Mouse (Mus musculus) kidney, embryonic 14.5 days (tissue): ENCODE measurements around the gene Dapk2. TPM values are rescaled to one million over a fixed set of nuclear protein-coding genes. Genes with fewer than 3 reads are reported as not detected.

ENCODE experiments used
- ATAC-seq: fragments of 200-750 bp; cut with Nextera tagmentation; 2 replicates; pipeline ENCODE4 v1.8.0; 2017; ENCODE audit warnings: moderate number of reproducible peaks, mild to moderate bottlenecking, moderate TSS enrichment, moderate library complexity; ENCODE audit not compliant: low FRiP score, low TSS enrichment
- H3K27ac ChIP-seq: fragments of 300-500 bp; sonication (generic); 2 replicates; pipeline ENCODE4 v1.5.1; 2014; ENCODE audit warnings: low read depth, mild to moderate bottlenecking, low read length, moderate library complexity, mixed read lengths
- H3K27me3 ChIP-seq: fragments of 300-500 bp; sonication (generic); 2 replicates; pipeline ENCODE4 v1.6.1; 2014; ENCODE audit warnings: mild to moderate bottlenecking, low read length; ENCODE audit not compliant: control insufficient read depth, insufficient read depth
- H3K36me3 ChIP-seq: fragments of 300-500 bp; sonication (generic); 2 replicates; pipeline ENCODE4 v1.6.1; 2014; ENCODE audit warnings: low read length, mixed read lengths; ENCODE audit not compliant: control insufficient read depth, insufficient read depth
- H3K4me1 ChIP-seq: fragments of 300-500 bp; sonication (generic); 2 replicates; pipeline ENCODE4 v1.6.1; 2014; ENCODE audit warnings: low read length, mixed read lengths; ENCODE audit not compliant: control insufficient read depth, insufficient read depth
- H3K4me2 ChIP-seq: fragments of 300-500 bp; sonication (generic); replicated peaks from 2 replicates; pipeline ENCODE4 v1.6.1; 2014; ENCODE audit warnings: low read depth, mild to moderate bottlenecking, low read length
- H3K4me3 ChIP-seq: fragments of 300-500 bp; sonication (generic); 2 replicates; pipeline ENCODE4 v1.5.1; 2014; ENCODE audit warnings: mild to moderate bottlenecking, low read length
- H3K9ac ChIP-seq: fragments of 300-500 bp; sonication (generic); 2 replicates; pipeline ENCODE4 v1.6.1; 2014; ENCODE audit warnings: low read depth, mild to moderate bottlenecking, low read length, moderate library complexity
- H3K9me3 ChIP-seq: fragments of 300-500 bp; sonication (generic); 2 replicates; pipeline ENCODE4 v1.6.1; 2016; ENCODE audit warnings: low read length; ENCODE audit not compliant: control insufficient read depth
- WGBS: fragments of 180-500 bp; shearing (Covaris S2); extraction: QIAGEN DNeasy Blood & Tissue Kit; methylation state at CpG from one replicate; pipeline ENCODE4 v1.1.7; 2014; 5-methylcytosine and 5-hydroxymethylcytosine counted together
- polyA plus RNA-seq: library from polyadenylated mRNA; unstranded; fragments of >200 nt; fragmentation: Nextera tagmentation; extraction: Ambion mirVana; gene quantifications from 2 replicates; pipeline ENCODE4 v1.2.1, GENCODE M21; 2014

Dapk2 gene
- polyA plus RNA-seq, 1 experiment from 2014 or later = 4.2 TPM

DNA sequence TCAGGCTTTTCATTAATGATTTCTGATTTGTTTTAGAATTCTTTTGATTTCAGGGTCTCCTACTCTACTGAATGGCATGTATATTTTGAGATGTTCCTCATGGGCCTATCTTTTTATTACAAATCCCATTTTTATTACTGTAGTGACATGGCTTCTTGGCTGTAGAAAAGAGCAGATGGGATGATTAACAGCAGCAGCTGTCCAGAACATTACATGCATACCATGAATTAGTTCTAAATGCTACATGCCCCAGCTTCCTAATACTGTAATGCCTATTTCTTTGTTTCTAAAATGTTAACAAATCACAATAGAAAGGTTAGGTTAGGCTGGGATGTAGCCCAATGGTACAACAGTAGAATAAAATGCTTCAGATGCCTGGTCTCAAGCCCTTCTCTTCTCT, 36.6 kb upstream of the Dapk2 start:
- Histone ChIP-seq H3K9ac (no peak overlapping the region), H3K4me1 (peaks cover 10% of the 10 kb centered on the region), H3K4me3 (no peak overlapping the region), H3K27me3 (no peaks in the 10 kb centered on the region), H3K9me3 (no peaks in the 10 kb centered on the region), H3K27ac (no peak overlapping the region), H3K36me3 (no peaks in the 10 kb centered on the region), H3K4me2 (no peak overlapping the region)
- ATAC-seq = no peak

- no peaks in the 10 kb centered on the region for H3K9me3 ChIP-seq
- H3K4me1 ChIP-seq = peaks cover 19% of the 10 kb centered on the region
- H3K9ac ChIP-seq = peak overlapping the region; percentile 84; the same call in 1 of the 2 replicates
- peak overlapping the region; percentile 70 for H3K4me2 ChIP-seq
- no peak for ATAC-seq
- H3K4me3 ChIP-seq = peak overlapping the region; percentile 91
- 5% methylated on average over 5 of the region's 5 CpGs for WGBS
- no peaks in the 10 kb centered on the region for H3K27me3 ChIP-seq
- no peaks in the 10 kb centered on the region for H3K36me3 ChIP-seq
- peak overlapping the region; percentile 82; the same call in 1 of the 2 replicates for H3K27ac ChIP-seq
These were observed 34.4 kb upstream of the Dapk2 start for GRCm38 (mm10) chr9:66123648-66124047.

GRCm38 (mm10) chr9:66124111-66124531, 33.9 kb upstream of the Dapk2 start:
- no peaks in the 10 kb centered on the region for H3K9me3 ChIP-seq
- H3K4me1 ChIP-seq = peaks cover 19% of the 10 kb centered on the region
- peak overlapping the region; percentile 91 for H3K4me3 ChIP-seq
- no peaks in the 10 kb centered on the region for H3K36me3 ChIP-seq
- ATAC-seq = peak; percentile 14
- peak overlapping the region; percentile 84 for H3K9ac ChIP-seq
- H3K4me2 ChIP-seq = peak overlapping the region; percentile 70
- WGBS = under 1% methylated on average over 12 of the region's 12 CpGs
- H3K27ac ChIP-seq = peak overlapping the region; percentile 82
- no peaks in the 10 kb centered on the region for H3K27me3 ChIP-seq

GRCm38 (mm10) chr9:66124681-66125542, 33.1 kb upstream of the Dapk2 start:
- H3K4me3 ChIP-seq = peak overlapping the region; percentile 91
- no peaks in the 10 kb centered on the region for H3K36me3 ChIP-seq
- WGBS = 19% methylated on average over 33 of the region's 33 CpGs
- peak overlapping the region; percentile 84 for H3K9ac ChIP-seq
- H3K4me1 ChIP-seq = peaks cover 19% of the 10 kb centered on the region
- ATAC-seq = peak; percentile 98
- peak overlapping the region; percentile 70 for H3K4me2 ChIP-seq
- H3K27ac ChIP-seq = peak overlapping the region; percentile 82
- H3K27me3 ChIP-seq = no peaks in the 10 kb centered on the region
- H3K9me3 ChIP-seq = no peaks in the 10 kb centered on the region

DNA sequence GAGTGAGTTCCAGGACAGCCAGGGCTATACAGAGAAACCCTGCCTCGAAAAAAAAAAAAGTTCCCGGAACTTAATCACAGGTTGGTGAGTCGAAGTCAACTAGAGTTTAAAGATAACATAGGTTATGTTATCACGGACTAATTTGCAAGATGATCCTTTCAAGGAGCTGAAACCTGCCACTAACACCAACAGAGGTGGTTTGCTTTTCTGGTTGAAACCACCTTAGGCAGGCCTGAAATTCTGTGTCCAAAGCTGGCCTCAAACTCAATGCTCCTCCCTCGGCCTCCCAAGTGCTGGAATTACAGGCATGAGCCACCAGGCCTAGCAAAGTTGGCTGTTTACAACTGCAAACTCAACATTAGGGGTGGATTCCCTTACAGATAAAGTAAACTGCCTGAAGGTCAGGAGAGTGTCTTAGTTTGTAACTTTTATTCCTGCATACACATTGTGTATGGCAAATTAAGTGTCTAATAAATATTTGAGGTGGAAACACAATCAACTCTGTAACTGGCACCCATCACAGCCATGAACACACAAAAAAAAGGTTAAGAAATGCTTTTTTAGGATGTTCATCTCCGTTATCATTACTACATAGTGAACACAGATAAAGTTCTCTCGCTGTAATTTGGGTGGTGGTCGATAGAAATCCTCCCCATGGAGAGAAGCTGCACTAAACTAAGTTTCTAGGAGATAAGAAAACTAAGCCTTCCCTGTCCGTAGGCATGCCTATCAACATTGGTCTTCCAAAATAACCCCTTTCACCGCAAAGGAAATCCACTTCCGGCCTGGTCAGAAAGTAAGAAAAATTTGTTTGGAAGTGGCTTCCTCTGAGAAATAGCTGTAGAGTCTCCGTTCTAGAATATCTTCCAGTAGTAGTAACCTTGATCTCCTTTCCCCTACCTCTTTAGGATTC, 32.2 kb upstream of the Dapk2 start:
- WGBS = 55% methylated on average over 12 of the region's 12 CpGs
- no peak for ATAC-seq
- H3K4me1 ChIP-seq = peaks cover 19% of the 10 kb centered on the region
- peak overlapping the region; percentile 74 for H3K4me3 ChIP-seq
- H3K27me3 ChIP-seq = no peaks in the 10 kb centered on the region
- peaks cover 3% of the 10 kb centered on the region; the same call in 1 of the 2 replicates for H3K36me3 ChIP-seq
- peak overlapping the region; percentile 81 for H3K4me2 ChIP-seq
- H3K27ac ChIP-seq = peak overlapping the region; percentile 25; the same call in 1 of the 2 replicates
- peak overlapping the region; percentile 1; the same call in 1 of the 2 replicates for H3K9ac ChIP-seq
- H3K9me3 ChIP-seq = no peaks in the 10 kb centered on the region

- under 1% methylated on average over 34 of the region's 34 CpGs for WGBS
- peak; percentile 80 for ATAC-seq
These were observed 31.4 kb upstream of the Dapk2 start, which contains the start of the genes Snx1 and Ciao2a for GRCm38 (mm10) chr9:66126456-66127192. Snx1 (minus strand) TSS chr9:66126587. Ciao2a (plus strand) TSS chr9:66126611.

GRCm38 (mm10) chr9:66127193-66127546, 30.9 kb upstream of the Dapk2 start:
- peak overlapping the region; percentile 74 for H3K4me3 ChIP-seq
- H3K9me3 ChIP-seq = no peaks in the 10 kb centered on the region
- peak overlapping the region; percentile 81 for H3K4me2 ChIP-seq
- WGBS = 44% methylated on average over 6 of the region's 6 CpGs
- peak overlapping the region; percentile 74 for H3K9ac ChIP-seq
- ATAC-seq = no peak
- H3K27ac ChIP-seq = peak overlapping the region; percentile 51; the same call in 1 of the 2 replicates
- peaks cover 4% of the 10 kb centered on the region; the same call in 1 of the 2 replicates for H3K36me3 ChIP-seq
- H3K27me3 ChIP-seq = no peaks in the 10 kb centered on the region
- H3K4me1 ChIP-seq = peaks cover 19% of the 10 kb centered on the region

More at GRCm38 (mm10) chr9:66126456-66127192, 31.4 kb upstream of the Dapk2 start, which contains the start of the genes Snx1 and Ciao2a:
- Histone ChIP-seq H3K9me3 (no peaks in the 10 kb centered on the region), H3K27ac (peak within 1 kb of the TSS; percentile 51; the same call in 1 of the 2 replicates), H3K4me1 (peaks cover 19% of the 10 kb centered on the region), H3K4me3 (peak within 1 kb of the TSS; percentile 74), H3K27me3 (no peaks in the 10 kb centered on the region), H3K4me2 (peak within 1 kb of the TSS; percentile 81), H3K9ac (peak within 1 kb of the TSS; percentile 74), H3K36me3 (peaks cover 3% of the 10 kb centered on the region; the same call in 1 of the 2 replicates)

DNA sequence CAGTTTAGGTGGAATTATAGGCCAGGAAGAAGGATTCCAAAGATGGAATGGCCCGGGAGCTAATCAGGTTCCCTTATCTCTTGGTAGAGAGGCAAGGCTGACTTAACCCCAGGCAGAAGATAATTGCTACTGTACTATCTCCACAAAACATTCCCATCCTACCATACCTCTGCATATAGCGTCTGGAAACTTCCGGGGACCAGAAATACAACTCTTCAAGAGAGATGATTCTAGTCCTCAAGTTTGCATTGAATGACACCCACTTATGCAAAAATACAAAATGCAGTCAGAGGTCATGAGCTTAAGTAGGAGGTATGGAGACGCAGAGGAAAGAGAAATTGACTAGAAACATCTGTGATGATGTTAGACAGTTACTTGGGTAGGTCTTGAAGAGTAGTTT, 30.1 kb upstream of the Dapk2 start:
- WGBS = 96% methylated on average over 4 of the region's 4 CpGs
- no peaks in the 10 kb centered on the region for H3K27me3 ChIP-seq
- no peak overlapping the region for H3K27ac ChIP-seq
- H3K9ac ChIP-seq = no peak overlapping the region
- H3K36me3 ChIP-seq = peaks cover 9% of the 10 kb centered on the region; the same call in 1 of the 2 replicates
- no peak for ATAC-seq
- H3K4me2 ChIP-seq = peak overlapping the region; percentile 81
- H3K4me1 ChIP-seq = peaks cover 19% of the 10 kb centered on the region
- no peaks in the 10 kb centered on the region for H3K9me3 ChIP-seq
- peak overlapping the region; percentile 74; the same call in 1 of the 2 replicates for H3K4me3 ChIP-seq
